Mouse (Mus musculus) urinary bladder, postnatal 14 days (tissue): Measurements from ENCODE around the gene Scube1.

Experiments used
- DNase-seq: peaks from one replicate; pipeline ENCODE4 v3.0.0; 2021; ENCODE audit warnings: low spot score

Scube1 gene

GRCm38 (mm10) chr15:83595364-83595711, 129.5 kb downstream of the Scube1 start:
- DNase-seq = no peak

- DNase-seq = peak; percentile 95
Measured at GRCm38 (mm10) chr15:83594513-83595363, 130.1 kb downstream of the Scube1 start, which contains the start of gene Ttll12. Gene Ttll12, minus strand, starts transcription at chr15:83595157.

GRCm38 (mm10) chr15:83593702-83594512, 130.9 kb downstream of the Scube1 start:
- no peak for DNase-seq

- no peak for DNase-seq
Measured at GRCm38 (mm10) chr15:83593189-83593585, 131.6 kb downstream of the Scube1 start.

- DNase-seq = no peak
Measured at GRCm38 (mm10) chr15:83592260-83593188, 132.3 kb downstream of the Scube1 start.

GRCm38 (mm10) chr15:83591758-83592157, 133.1 kb downstream of the Scube1 start:
- no peak for DNase-seq

- DNase-seq = no peak
Measured at GRCm38 (mm10) chr15:83590841-83591240, 134.0 kb downstream of the Scube1 start.

- DNase-seq = no peak
Measured at GRCm38 (mm10) chr15:83584741-83585220, 140.0 kb downstream of the Scube1 start.

GRCm38 (mm10) chr15:83583419-83584156, 141.2 kb downstream of the Scube1 start:
- peak; percentile 60 for DNase-seq

- no peak for DNase-seq
Measured at GRCm38 (mm10) chr15:83582931-83583330, 141.9 kb downstream of the Scube1 start.

GRCm38 (mm10) chr15:83576651-83577050, 148.2 kb downstream of the Scube1 start:
- no peak for DNase-seq

GRCm38 (mm10) chr15:83575543-83575942, 149.3 kb downstream of the Scube1 start:
- DNase-seq = no peak

GRCm38 (mm10) chr15:83574731-83575351, 150.0 kb downstream of the Scube1 start:
- peak; percentile 75 for DNase-seq

GRCm38 (mm10) chr15:83573606-83574005, 151.2 kb downstream of the Scube1 start:
- DNase-seq = no peak

GRCm38 (mm10) chr15:83572132-83572531, 152.7 kb downstream of the Scube1 start:
- no peak for DNase-seq

GRCm38 (mm10) chr15:83571636-83572035, 153.2 kb downstream of the Scube1 start:
- no peak for DNase-seq

GRCm38 (mm10) chr15:83570641-83571040, 154.2 kb downstream of the Scube1 start:
- no peak for DNase-seq

GRCm38 (mm10) chr15:83569682-83570081, 155.1 kb downstream of the Scube1 start:
- no peak for DNase-seq

GRCm38 (mm10) chr15:83568544-83568943, 156.3 kb downstream of the Scube1 start:
- no peak for DNase-seq

- DNase-seq = no peak
Measured at GRCm38 (mm10) chr15:83567728-83568127, 157.1 kb downstream of the Scube1 start.

GRCm38 (mm10) chr15:83566006-83566405, 158.8 kb downstream of the Scube1 start:
- DNase-seq = no peak
